Mouse (Mus musculus) CH12.LX (cell line): ENCODE measurements at regions not wholly inside any gene's neighbourhood (a gene's known extent, or its start where the extent isn't known, plus 50 kb on each side); places are given as distances from the start of the nearest gene placed in this dataset.

Experiments used
- DNase-seq: peaks from one replicate; pipeline ENCODE4 v3.0.0-alpha.2; 2013; ENCODE audit errors: extremely low read depth
- H3K27ac ChIP-seq: 2 replicates; pipeline ENCODE4 v1.5.1; 2012; ENCODE audit warnings: low read depth, mild to moderate bottlenecking, control low read depth, moderate library complexity; ENCODE audit not compliant: insufficient read depth
- H3K27me3 ChIP-seq: replicated peaks from 2 replicates; pipeline ENCODE3; 2012; ENCODE audit warnings: inconsistent platforms
- H3K36me3 ChIP-seq, 2 experiments: replicated peaks in 1 of 2; 2 replicates each; pipeline versions ENCODE3 to v1.6.1; 2012; ENCODE audit warnings: inconsistent platforms in 1 of 2, low read length in 1 of 2, mild to moderate bottlenecking in 1 of 2, mixed read lengths in 1 of 2, moderate library complexity in 1 of 2; ENCODE audit not compliant: control insufficient read depth in 1 of 2, insufficient read depth in 1 of 2
- H3K4me1 ChIP-seq, 2 experiments: 2 replicates each; pipeline ENCODE4 v1.6.1; 2012; ENCODE audit warnings: inconsistent platforms in 1 of 2, moderate library complexity in 1 of 2; ENCODE audit not compliant: insufficient read depth in 2 of 2, control insufficient read depth in 1 of 2
- H3K4me2 ChIP-seq: 2 replicates; pipeline ENCODE4 v1.6.1; 2012; ENCODE audit warnings: low read depth, mild to moderate bottlenecking, control low read depth; ENCODE audit not compliant: poor library complexity, insufficient read depth, severe bottlenecking
- H3K4me3 ChIP-seq, 3 experiments: fragments of 150-350 bp in 1 of 3; sonication (generic) in 1 of 3; replicated peaks in 1 of 3; 2 replicates each; pipeline versions ENCODE3 to v1.5.1; 2011 to 2012; ENCODE audit warnings: low read depth in 2 of 3, low read length in 2 of 3, mild to moderate bottlenecking in 2 of 3, moderate library complexity in 2 of 3, control low read depth in 1 of 3, improper control_type of control experiment in 1 of 3, inconsistent platforms in 1 of 3, mixed read lengths in 1 of 3; ENCODE audit not compliant: poor library complexity in 1 of 3
- H3K79me2 ChIP-seq: replicated peaks from 2 replicates; pipeline ENCODE4 v1.6.1; 2012; ENCODE audit warnings: mild to moderate bottlenecking, moderate library complexity; ENCODE audit not compliant: control insufficient read depth, poor library complexity, insufficient read depth, severe bottlenecking; ENCODE audit errors: extremely low read depth
- H3K9ac ChIP-seq: 2 replicates; pipeline ENCODE4 v1.6.1; 2012; ENCODE audit warnings: low read depth, mild to moderate bottlenecking, control low read depth, moderate library complexity; ENCODE audit not compliant: insufficient read depth
- H3K9me3 ChIP-seq: replicated peaks from 2 replicates; pipeline ENCODE3; 2012; ENCODE audit warnings: low read length, inconsistent platforms, mixed read lengths
- CHD1 ChIP-seq: IDR thresholded peaks from 2 replicates; pipeline ENCODE4 v1.6.1; 2012; ENCODE audit warnings: low read depth, low read length, improper control_type of control experiment, inconsistent platforms
- CHD2 ChIP-seq: IDR thresholded peaks from 2 replicates; pipeline ENCODE4 v1.6.1; 2011; ENCODE audit warnings: low read length, improper control_type of control experiment
- CTCF ChIP-seq, 2 experiments: IDR thresholded peaks in 1 of 2; conservative IDR thresholded peaks in 1 of 2; 2 replicates each; pipeline ENCODE4 v1.5.1; 2011 to 2012; ENCODE audit warnings: low read depth in 2 of 2, low read length in 2 of 2, improper control_type of control experiment in 1 of 2, inconsistent platforms in 1 of 2, mild to moderate bottlenecking in 1 of 2, moderate library complexity in 1 of 2
- E2F4 ChIP-seq: IDR thresholded peaks from 2 replicates; pipeline ENCODE4 v1.6.1; 2011; ENCODE audit warnings: low read depth, low read length, improper control_type of control experiment; ENCODE audit not compliant: insufficient replicate concordance
- ELF1 ChIP-seq: IDR thresholded peaks from 2 replicates; pipeline ENCODE4 v1.6.1; 2014; ENCODE audit warnings: low read depth, mild to moderate bottlenecking, inconsistent platforms, low read length, improper control_type of control experiment
- GABPA ChIP-seq: IDR thresholded peaks from 2 replicates; pipeline ENCODE4 v1.6.1; 2012; ENCODE audit warnings: low read depth, low read length, improper control_type of control experiment, inconsistent platforms; ENCODE audit not compliant: insufficient replicate concordance
- HCFC1 ChIP-seq: IDR thresholded peaks from 2 replicates; pipeline ENCODE4 v1.6.1; 2012; ENCODE audit warnings: low read depth, mild to moderate bottlenecking, inconsistent platforms, low read length, improper control_type of control experiment
- IRF4 ChIP-seq: IDR thresholded peaks from 2 replicates; pipeline ENCODE4 v1.6.1; 2014; ENCODE audit warnings: low read depth, mild to moderate bottlenecking, inconsistent platforms, low read length, improper control_type of control experiment
- JUND ChIP-seq: conservative IDR thresholded peaks from 2 replicates; pipeline ENCODE4 v1.6.1; 2011; ENCODE audit warnings: low read depth, low read length, improper control_type of control experiment
- KAT2A ChIP-seq: IDR thresholded peaks from 2 replicates; pipeline ENCODE4 v1.6.1; 2012; ENCODE audit warnings: low read length, improper control_type of control experiment, inconsistent platforms; ENCODE audit not compliant: insufficient replicate concordance
- MAFK ChIP-seq: IDR thresholded peaks from 2 replicates; pipeline ENCODE4 v1.6.1; 2011; ENCODE audit warnings: low read length, improper control_type of control experiment; ENCODE audit not compliant: insufficient replicate concordance
- MAZ ChIP-seq: IDR thresholded peaks from 2 replicates; pipeline ENCODE4 v1.6.1; 2012; ENCODE audit warnings: low read depth, mild to moderate bottlenecking, inconsistent platforms, low read length, improper control_type of control experiment, moderate library complexity
- MEF2A ChIP-seq: IDR thresholded peaks from 2 replicates; pipeline ENCODE4 v1.6.1; 2014; ENCODE audit warnings: low read depth, mild to moderate bottlenecking, inconsistent platforms, low read length, improper control_type of control experiment, borderline replicate concordance
- NELFE ChIP-seq: IDR thresholded peaks from 2 replicates; pipeline ENCODE4 v1.6.1; 2011; ENCODE audit warnings: low read depth, low read length, improper control_type of control experiment
- SMC3 ChIP-seq: IDR thresholded peaks from 2 replicates; pipeline ENCODE4 v1.6.1; 2011; ENCODE audit warnings: low read depth, low read length, improper control_type of control experiment
- TBP ChIP-seq: conservative IDR thresholded peaks from 2 replicates; pipeline ENCODE4 v1.6.1; 2011; ENCODE audit warnings: low read depth, low read length, improper control_type of control experiment
- TCF12 ChIP-seq: IDR thresholded peaks from 2 replicates; pipeline ENCODE4 v1.6.1; 2014; ENCODE audit warnings: low read depth, mild to moderate bottlenecking, inconsistent platforms, low read length, improper control_type of control experiment
- USF1 ChIP-seq: IDR thresholded peaks from 2 replicates; pipeline ENCODE4 v1.6.1; 2014; ENCODE audit warnings: low read depth, mild to moderate bottlenecking, inconsistent platforms, low read length, improper control_type of control experiment
- ZC3H11A ChIP-seq: IDR thresholded peaks from 2 replicates; pipeline ENCODE4 v1.6.1; 2012; ENCODE audit warnings: low read depth, mild to moderate bottlenecking, inconsistent platforms, low read length, improper control_type of control experiment
- ZKSCAN1 ChIP-seq: IDR thresholded peaks from 2 replicates; pipeline ENCODE4 v1.6.1; 2012; ENCODE audit warnings: low read depth, inconsistent platforms, low read length, improper control_type of control experiment, borderline replicate concordance
- dilution Hi-C: fragments of 300-500 bp; cut with MboI; formaldehyde crosslinking; loops from 2 replicates; pipeline ENCODE4 v1.14.3; 2020; ENCODE audit warnings: low sequenced_read_pairs; ENCODE audit not compliant: extremely low pct_unique_long_range_greater_than_20kb, extremely low pct_ligation_motif_present
- in situ Hi-C: fragments of 300-500 bp; cut with MboI; formaldehyde crosslinking; loops from 3 replicates; pipeline ENCODE4 v1.14.3; 2019; ENCODE audit warnings: low sequenced_read_pairs, low pct_ligation_motif_present, low pct_unique_long_range_greater_than_20kb, mixed read lengths

DNA sequence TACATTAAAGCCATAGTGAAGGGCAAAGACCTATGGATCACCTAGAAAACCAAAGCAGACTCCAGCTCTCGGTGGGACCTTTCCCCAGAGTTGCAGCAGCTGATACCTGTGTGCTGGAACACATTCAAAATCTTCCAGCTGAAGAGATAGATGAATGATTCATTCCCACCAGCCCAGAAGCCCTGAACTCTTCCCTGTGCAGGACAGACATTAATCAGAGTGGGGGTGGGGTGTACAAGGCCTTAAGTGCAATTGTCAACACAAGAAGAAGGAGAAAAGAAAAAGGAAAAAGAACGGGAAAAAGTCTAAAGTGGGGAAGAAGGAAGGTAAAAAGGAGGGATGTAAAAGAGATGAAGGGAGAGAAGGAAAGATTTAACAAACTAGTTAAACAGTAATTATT is 100.9 kb upstream of the Zfand5 start:
- H3K27ac ChIP-seq: no peak overlapping the region
- TF ChIP-seq TBP (no peak), CTCF (conservative IDR thresholded peaks at IDR 0.05 in 1 of 2, IDR thresholded peaks at IDR 0.05 in 1 of 2; ENCODE audit: low read depth in 2 of 2, low read length in 2 of 2) (no peak), SMC3 (no peak)
- H3K4me3 ChIP-seq: no peak overlapping the region
- no peak overlapping the region for H3K4me2 ChIP-seq
- no peaks in the 10 kb centered on the region for H3K9me3 ChIP-seq
- H3K9ac ChIP-seq: no peak overlapping the region
- dilution Hi-C loops: no loop called here
- in situ Hi-C loops: no loop called here
- H3K27me3 ChIP-seq: no peaks in the 10 kb centered on the region
- H3K4me1 ChIP-seq: peaks cover 2 to 23% of the 10 kb centered on the region in 2 experiments; a peak in 3 of 4 replicates
- no peak for DNase-seq
- no peaks in the 10 kb centered on the region for H3K79me2 ChIP-seq
- H3K36me3 ChIP-seq: no peaks in the 10 kb centered on the region

DNA sequence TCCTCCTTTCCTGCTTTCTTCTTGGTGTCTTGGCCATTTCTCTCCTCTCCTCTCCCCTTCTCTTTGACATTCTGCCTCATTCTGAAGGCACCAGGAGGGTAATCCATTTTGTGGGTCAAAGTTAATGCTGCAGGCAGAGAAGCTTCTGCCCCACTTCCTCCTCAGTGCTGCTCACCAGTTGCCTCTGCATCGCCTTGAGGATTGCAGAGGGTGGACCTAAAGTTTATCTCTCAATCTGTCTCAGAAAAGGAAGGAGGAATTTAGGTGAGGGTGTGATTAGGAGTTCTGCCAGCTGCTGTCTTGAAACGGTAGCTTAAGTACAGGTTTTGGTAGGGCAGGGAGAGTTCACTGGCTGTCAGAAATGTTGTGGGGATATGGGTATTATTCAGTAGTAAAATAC is 101.3 kb upstream of the Zfand5 start:
- Histone ChIP-seq H3K9me3 (no peaks in the 10 kb centered on the region), H3K4me3 (no peak overlapping the region), H3K27ac (no peak overlapping the region), H3K9ac (no peak overlapping the region), H3K4me2 (no peak overlapping the region), H3K79me2 (no peaks in the 10 kb centered on the region), H3K4me1 (peaks cover 2 to 19% of the 10 kb centered on the region in 2 experiments; a peak in 3 of 4 replicates), H3K36me3 (no peaks in the 10 kb centered on the region), H3K27me3 (no peaks in the 10 kb centered on the region)
- dilution Hi-C loops (no loop called here), in situ Hi-C loops (no loop called here)
- TF ChIP-seq ELF1 (no peak), IRF4 (no peak), JUND (no peak), MAZ (no peak), ZKSCAN1 (no peak), MAFK (no peak), E2F4 (no peak), ZC3H11A (no peak), CHD2 (no peak), SMC3 (no peak), NELFE (no peak), KAT2A (no peak), GABPA (no peak), USF1 (no peak), CHD1 (no peak), HCFC1 (no peak), MEF2A (no peak), TCF12 (no peak), TBP (no peak)
- DNase-seq: no peak
